Mouse (Mus musculus): ENCODE measurements around the gene Rhbdf1.

Rhbdf1 gene

GRCm38 (mm10) chr11:32190603-32191110, 31.4 kb downstream of the Rhbdf1 start:
- no peak for DNase-seq (ENCODE audit: low spot score)

- DNase-seq (ENCODE audit: low spot score) = no peak
These were observed 32.0 kb downstream of the Rhbdf1 start for GRCm38 (mm10) chr11:32190119-32190518.

GRCm38 (mm10) chr11:32189434-32189833, 32.7 kb downstream of the Rhbdf1 start:
- DNase-seq (ENCODE audit: low spot score) = no peak

- no peak for DNase-seq (ENCODE audit: low spot score)
These were observed 33.2 kb downstream of the Rhbdf1 start for GRCm38 (mm10) chr11:32188881-32189280.

GRCm38 (mm10) chr11:32187256-32187655, 34.8 kb downstream of the Rhbdf1 start:
- DNase-seq (ENCODE audit: low spot score) = no peak

- DNase-seq (ENCODE audit: low spot score) = no peak
These were observed 36.1 kb downstream of the Rhbdf1 start for GRCm38 (mm10) chr11:32186031-32186430.

- no peak for DNase-seq (ENCODE audit: low spot score)
These were observed 37.6 kb downstream of the Rhbdf1 start for GRCm38 (mm10) chr11:32184469-32184868.

- DNase-seq (ENCODE audit: low spot score) = peak; percentile 83
These were observed 39.9 kb downstream of the Rhbdf1 start for GRCm38 (mm10) chr11:32181973-32182868.

GRCm38 (mm10) chr11:32181246-32181645, 40.9 kb downstream of the Rhbdf1 start:
- no peak for DNase-seq (ENCODE audit: low spot score)

- DNase-seq (ENCODE audit: low spot score) = no peak
These were observed 43.6 kb downstream of the Rhbdf1 start for GRCm38 (mm10) chr11:32178506-32178905.

GRCm38 (mm10) chr11:32166683-32167082, 55.4 kb downstream of the Rhbdf1 start:
- DNase-seq (ENCODE audit: low spot score) = no peak

GRCm38 (mm10) chr11:32161922-32162804, 59.9 kb downstream of the Rhbdf1 start:
- peak; percentile 76 for DNase-seq (ENCODE audit: low spot score)

GRCm38 (mm10) chr11:32161500-32161899, 60.6 kb downstream of the Rhbdf1 start:
- peak; percentile 52 for DNase-seq (ENCODE audit: low spot score)

GRCm38 (mm10) chr11:32160341-32160740, 61.8 kb downstream of the Rhbdf1 start:
- DNase-seq (ENCODE audit: low spot score) = no peak
